Mouse (Mus musculus): Measurements from ENCODE around the gene Kbtbd3. TPM values are rescaled to one million over a fixed set of nuclear protein-coding genes. Genes with fewer than 3 reads are reported as not detected.
A peak's percentile ranks its signal among the peaks of the same experiment; 100 is the strongest.

The Kbtbd3 gene
- total RNA-seq (2014; fragmentation: Nextera tagmentation) (1.1 and 1.7 TPM in 2 replicates), total RNA-seq (2017) (3.4 and 4.9 TPM in 2 replicates), polyA plus RNA-seq (2012) (0.07 TPM in 1 of 2 replicates, not detected in the other)

- TF ChIP-seq POLR2AphosphoS5 (IDR thresholded peaks at IDR 0.05; ENCODE audit: insufficient replicate concordance, low read depth, low read length) = 0 out of 2 replicates have a peak, but pooled peaks have one; percentile 22
- TF ChIP-seq TAL1 (conservative IDR thresholded peaks at IDR 0.05; ENCODE audit: low read depth, low read length) = no peak
- TF ChIP-seq GATA1 (IDR thresholded peaks at IDR 0.05; ENCODE audit: borderline replicate concordance, low read length) = no peak
- peak within 1 kb of the TSS; percentile 92 for H3K4me3 ChIP-seq (ENCODE audit: low read depth, low read length)
- peaks cover 16% of the 10 kb centered on the region for H3K4me1 ChIP-seq (ENCODE audit: insufficient read depth, low read depth, low read length)
- DNase-seq (ENCODE audit: low spot score) = peak; percentile 69
- peak; percentile 82 for ATAC-seq (ENCODE audit: extremely low read depth, insufficient number of reproducible peaks, low FRiP score, poor library complexity, severe bottlenecking)
- peaks cover 7% of the 10 kb centered on the region for H3K36me3 ChIP-seq (replicated peaks)
- H3K27me3 ChIP-seq (ENCODE audit: insufficient read depth, low read length) = no peaks in the 10 kb centered on the region
- H3K9me3 ChIP-seq (replicated peaks) = no peaks in the 10 kb centered on the region
Observed at GRCm38 (mm10) chr9:4309351-4310085, at the start of gene Kbtbd3, which contains the start of gene Aasdhppt. Gene Kbtbd3 (plus strand): TSS chr9:4309833. Gene Aasdhppt (minus strand): TSS chr9:4309471.

GRCm38 (mm10) chr9:4259841-4260745 lies 49.5 kb upstream of the Kbtbd3 start:
- H3K4me3 ChIP-seq (ENCODE audit: low read depth, low read length) = no peak overlapping the region; the same call in 1 of the 2 replicates

GRCm38 (mm10) chr9:4260746-4261090 lies 48.9 kb upstream of the Kbtbd3 start:
- no peak for TF ChIP-seq GATA2 (IDR thresholded peaks at IDR 0.05; ENCODE audit: borderline replicate concordance, low read depth, low read length)
- no peak for TF ChIP-seq CTCF (IDR thresholded peaks at IDR 0.05; ENCODE audit: low read depth, low read length)
- TF ChIP-seq GATA1 (IDR thresholded peaks at IDR 0.05; ENCODE audit: borderline replicate concordance, low read length) = no peak
- TF ChIP-seq TAL1 (conservative IDR thresholded peaks at IDR 0.05; ENCODE audit: low read depth, low read length) = no peak
- TF ChIP-seq POLR2AphosphoS5 (IDR thresholded peaks at IDR 0.05; ENCODE audit: insufficient replicate concordance, low read depth, low read length) = no peak
- Histone ChIP-seq H3K4me1 (ENCODE audit: insufficient read depth, low read depth, low read length) (no peaks in the 10 kb centered on the region), H3K9me3 (replicated peaks) (peaks cover 10% of the 10 kb centered on the region), H3K4me3 (ENCODE audit: low read depth, low read length) (no peak overlapping the region), H3K36me3 (replicated peaks) (no peaks in the 10 kb centered on the region), H3K27me3 (ENCODE audit: insufficient read depth, low read length) (no peaks in the 10 kb centered on the region)
- DNase-seq (ENCODE audit: low spot score) = no peak
- ATAC-seq (ENCODE audit: extremely low read depth, insufficient number of reproducible peaks, low FRiP score, poor library complexity, severe bottlenecking) = no peak

More at GRCm38 (mm10) chr9:4259841-4260745, 49.5 kb upstream of the Kbtbd3 start:
- H3K27me3 ChIP-seq (ENCODE audit: insufficient read depth, low read length) = no peaks in the 10 kb centered on the region
- TF ChIP-seq CTCF (IDR thresholded peaks at IDR 0.05; ENCODE audit: low read depth, low read length) (no peak), GATA1 (IDR thresholded peaks at IDR 0.05; ENCODE audit: borderline replicate concordance, low read length) (no peak), GATA2 (IDR thresholded peaks at IDR 0.05; ENCODE audit: borderline replicate concordance, low read depth, low read length) (no peak), TAL1 (conservative IDR thresholded peaks at IDR 0.05; ENCODE audit: low read depth, low read length) (no peak), POLR2AphosphoS5 (IDR thresholded peaks at IDR 0.05; ENCODE audit: insufficient replicate concordance, low read depth, low read length) (no peak)
- DNase-seq (ENCODE audit: low spot score) (peak; percentile 90), ATAC-seq (ENCODE audit: extremely low read depth, insufficient number of reproducible peaks, low FRiP score, poor library complexity, severe bottlenecking) (no peak)
- H3K4me1 ChIP-seq (ENCODE audit: insufficient read depth, low read depth, low read length) = no peaks in the 10 kb centered on the region
- H3K9me3 ChIP-seq (replicated peaks) = peaks cover 10% of the 10 kb centered on the region
- no peaks in the 10 kb centered on the region for H3K36me3 ChIP-seq (replicated peaks)

- H3K4me3 ChIP-seq (ENCODE audit: low read depth, low read length) = no peak overlapping the region
- no peak for DNase-seq (ENCODE audit: low spot score)
- no peaks in the 10 kb centered on the region for H3K4me1 ChIP-seq (ENCODE audit: insufficient read depth, low read depth, low read length)
- no peaks in the 10 kb centered on the region for H3K27me3 ChIP-seq (ENCODE audit: insufficient read depth, low read length)
- TF ChIP-seq TAL1 (conservative IDR thresholded peaks at IDR 0.05; ENCODE audit: low read depth, low read length) = no peak
- TF ChIP-seq POLR2AphosphoS5 (IDR thresholded peaks at IDR 0.05; ENCODE audit: insufficient replicate concordance, low read depth, low read length) = no peak
- no peaks in the 10 kb centered on the region for H3K36me3 ChIP-seq (replicated peaks)
- ATAC-seq (ENCODE audit: extremely low read depth, insufficient number of reproducible peaks, low FRiP score, poor library complexity, severe bottlenecking) = no peak
- no peaks in the 10 kb centered on the region for H3K9me3 ChIP-seq (replicated peaks)
Observed at GRCm38 (mm10) chr9:4266881-4267280, 42.8 kb upstream of the Kbtbd3 start.

- TF ChIP-seq GATA1 (IDR thresholded peaks at IDR 0.05; ENCODE audit: borderline replicate concordance, low read length) (no peak), CTCF (IDR thresholded peaks at IDR 0.05; ENCODE audit: low read depth, low read length) (no peak), GATA2 (IDR thresholded peaks at IDR 0.05; ENCODE audit: borderline replicate concordance, low read depth, low read length) (no peak), POLR2AphosphoS5 (IDR thresholded peaks at IDR 0.05; ENCODE audit: insufficient replicate concordance, low read depth, low read length) (no peak), TAL1 (conservative IDR thresholded peaks at IDR 0.05; ENCODE audit: low read depth, low read length) (no peak)
- no peaks in the 10 kb centered on the region for H3K4me1 ChIP-seq (ENCODE audit: insufficient read depth, low read depth, low read length)
- ATAC-seq (ENCODE audit: extremely low read depth, insufficient number of reproducible peaks, low FRiP score, poor library complexity, severe bottlenecking) = no peak
- no peaks in the 10 kb centered on the region for H3K27me3 ChIP-seq (ENCODE audit: insufficient read depth, low read length)
- no peak overlapping the region for H3K4me3 ChIP-seq (ENCODE audit: low read depth, low read length)
- no peaks in the 10 kb centered on the region for H3K9me3 ChIP-seq (replicated peaks)
- no peak for DNase-seq (ENCODE audit: low spot score)
- H3K36me3 ChIP-seq (replicated peaks) = peaks cover 10% of the 10 kb centered on the region
Observed at GRCm38 (mm10) chr9:4283850-4284249, 25.8 kb upstream of the Kbtbd3 start.

GRCm38 (mm10) chr9:4300466-4300865 lies 9.2 kb upstream of the Kbtbd3 start:
- Histone ChIP-seq H3K9me3 (replicated peaks) (no peaks in the 10 kb centered on the region), H3K36me3 (replicated peaks) (peaks cover 38% of the 10 kb centered on the region), H3K4me3 (ENCODE audit: low read depth, low read length) (no peak overlapping the region), H3K27me3 (ENCODE audit: insufficient read depth, low read length) (no peaks in the 10 kb centered on the region), H3K4me1 (ENCODE audit: insufficient read depth, low read depth, low read length) (peaks cover 2% of the 10 kb centered on the region; the same call in 1 of the 2 replicates)
- no peak for DNase-seq (ENCODE audit: low spot score)
- TF ChIP-seq TAL1 (conservative IDR thresholded peaks at IDR 0.05; ENCODE audit: low read depth, low read length) (no peak), POLR2AphosphoS5 (IDR thresholded peaks at IDR 0.05; ENCODE audit: insufficient replicate concordance, low read depth, low read length) (no peak), GATA2 (IDR thresholded peaks at IDR 0.05; ENCODE audit: borderline replicate concordance, low read depth, low read length) (no peak)
- ATAC-seq (ENCODE audit: extremely low read depth, insufficient number of reproducible peaks, low FRiP score, poor library complexity, severe bottlenecking) = no peak
